Mouse (Mus musculus): ENCODE measurements around the gene Arl8b. TPM values are rescaled to one million over a fixed set of nuclear protein-coding genes. Genes with fewer than 3 reads are reported as not detected.

The Arl8b gene
- polyA plus RNA-seq (2017; shearing (Covaris generic)) = 62.2 TPM

DNA sequence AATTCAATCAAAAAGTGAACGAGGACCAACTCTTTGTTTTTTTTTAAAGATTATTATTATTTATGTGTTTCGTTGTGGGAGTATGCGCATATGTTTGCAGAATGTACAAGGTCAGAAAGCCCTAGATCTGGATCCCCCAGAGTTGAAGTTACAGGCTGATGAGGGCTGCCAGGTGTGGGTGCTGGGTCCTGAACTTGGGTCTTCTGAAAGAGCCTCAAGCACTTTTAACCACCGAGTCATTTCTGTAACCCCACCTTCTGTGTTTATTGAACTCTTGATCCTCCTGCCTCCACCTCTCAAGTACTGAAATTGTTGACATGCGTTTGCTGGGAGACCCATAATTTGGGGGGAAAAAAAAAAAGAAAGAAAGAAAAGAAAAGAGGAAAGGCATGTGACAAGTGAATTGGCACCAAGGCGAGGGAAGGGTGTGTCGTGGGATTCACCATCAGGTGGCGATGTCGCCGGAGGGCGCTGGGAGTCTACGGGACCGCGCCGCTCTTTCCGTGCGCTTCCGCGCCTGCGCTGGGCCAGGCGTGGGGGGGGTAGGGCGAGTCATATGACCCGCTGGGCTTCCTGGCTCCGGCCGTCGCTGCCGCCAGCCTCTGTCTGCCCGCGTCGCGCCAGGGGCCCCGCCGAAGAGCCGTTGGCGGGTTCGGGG lies at the start of gene Arl8b:
Gene Arl8b (plus strand): TSS at position 574 of the 658 bp plus-strand sequence.

DNA sequence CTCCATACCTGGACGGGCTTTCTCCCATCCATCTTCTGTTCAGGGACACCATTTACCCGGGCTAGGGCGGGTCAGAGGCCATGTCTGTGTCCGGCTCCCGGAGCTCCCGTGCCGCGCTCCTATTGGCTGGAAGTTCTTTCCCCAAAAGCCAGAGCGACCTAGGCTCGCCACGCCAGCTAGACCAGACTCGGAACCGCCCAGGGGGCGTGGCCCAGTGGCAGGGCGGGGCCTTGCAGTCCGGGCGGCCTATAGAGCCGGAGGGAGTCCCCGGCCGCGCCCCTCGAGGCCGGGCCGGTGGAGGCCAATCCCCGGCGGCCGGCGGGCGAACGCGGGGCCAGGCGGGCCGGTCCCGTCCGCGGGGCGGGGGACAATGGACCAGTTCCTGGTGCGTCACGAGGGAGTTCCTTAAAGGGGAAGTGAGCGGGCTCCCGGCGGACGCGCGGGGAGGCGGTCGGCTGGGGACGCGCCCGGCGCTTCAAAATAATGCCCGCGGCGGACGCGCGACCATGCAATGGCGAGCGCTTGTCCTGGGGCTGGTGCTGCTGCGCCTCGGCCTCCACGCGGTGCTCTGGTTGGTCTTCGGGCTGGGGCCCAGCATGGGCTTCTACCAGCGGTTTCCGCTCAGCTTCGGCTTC lies 45.5 kb downstream of the Arl8b start, which contains the start of gene Edem1:
Gene Edem1 (plus strand): TSS at position 408 of the 635 bp plus-strand sequence.

Other genes with a start within 250 kb of the Arl8b start
- gene Bhlhe40, start 122.5 kb upstream of the Arl8b start, polyA plus RNA-seq (2017; shearing (Covaris generic)) = 694 TPM
- 175 TPM for gene Edem1, start 45.5 kb downstream of the Arl8b start, polyA plus RNA-seq (2017; shearing (Covaris generic))

All from effector memory CD4-positive, alpha-beta T cell, adult 5 months (primary cell).